Mouse (Mus musculus) megakaryocyte, adult 5-6 weeks (primary cell): ENCODE data around the gene Vill. TPM values are rescaled to one million over a fixed set of nuclear protein-coding genes. Genes with fewer than 3 reads are reported as not detected.

Experiments
- ATAC-seq: 2 replicates; pipeline ENCODE4 v1.8.0; 2016; ENCODE audit warnings: mild to moderate bottlenecking, inconsistent platforms; ENCODE audit not compliant: poor library complexity, severe bottlenecking
- total RNA-seq, 2 experiments: library from RNA; stranded (forward) in 1 of 2; stranded (reverse) in 1 of 2; fragments of 153-499, 151-499 nt in 1 of 2; fragments of 221-1000, 200-1000 nt in 1 of 2; gene quantifications; 2 replicates each; pipeline versions ENCODE4 v1.2.3 to v1.2.4; 2015 to 2017

The Vill gene
- total RNA-seq (2015) (17.0 and 22.8 TPM in 2 replicates), total RNA-seq (2017) (69.9 and 92.7 TPM in 2 replicates)

- ATAC-seq: no peak
Measured at GRCm38 (mm10) chr9:119052154-119052944, at the start of gene Vill. TSS of gene Vill (plus strand) at chr9:119052778.

GRCm38 (mm10) chr9:119003990-119004702, 48.4 kb upstream of the Vill start:
- ATAC-seq: no peak

- ATAC-seq: no peak
Measured at GRCm38 (mm10) chr9:119004703-119005076, 47.9 kb upstream of the Vill start.

- ATAC-seq: no peak
Measured at GRCm38 (mm10) chr9:119005303-119006029, 47.1 kb upstream of the Vill start.

DNA sequence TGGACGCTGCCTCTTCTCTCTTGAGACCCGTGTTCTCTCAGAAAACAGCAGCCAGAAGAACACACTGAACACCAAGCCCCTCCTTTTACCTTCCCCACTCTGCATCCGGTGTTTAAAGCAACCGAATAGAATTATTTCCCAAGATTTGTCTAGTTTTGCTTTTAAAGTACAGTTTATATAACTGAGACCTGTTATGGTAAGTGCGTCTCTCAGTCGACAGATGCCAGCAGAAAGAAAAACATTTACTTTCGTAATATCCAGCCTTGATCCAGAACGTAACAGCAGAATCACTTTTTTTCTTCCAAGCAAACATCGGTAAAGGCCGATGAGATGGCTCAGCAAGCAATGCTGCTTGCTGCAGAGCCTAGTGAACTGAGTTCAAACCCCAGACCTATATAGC, 45.3 kb upstream of the Vill start:
- no peak for ATAC-seq

DNA sequence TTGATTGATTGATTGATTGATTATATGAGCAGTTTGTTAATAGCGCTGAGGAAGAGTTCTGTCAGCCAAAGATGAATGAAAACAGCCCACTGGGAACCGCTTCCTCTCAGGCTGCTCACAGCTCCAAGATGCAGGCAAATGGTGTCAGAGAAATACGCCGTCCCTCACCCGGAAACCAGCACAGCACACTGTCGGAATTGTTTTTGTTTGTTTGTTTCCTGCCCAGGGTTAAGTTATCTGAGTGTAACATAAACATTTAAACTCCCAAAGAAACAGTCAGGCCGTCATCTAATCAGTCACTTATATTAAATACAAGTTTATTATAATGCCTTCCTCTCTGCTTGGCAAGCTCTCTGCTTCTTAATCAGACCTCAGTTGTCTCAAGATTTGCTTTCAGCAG, 43.7 kb upstream of the Vill start:
- ATAC-seq: no peak

DNA sequence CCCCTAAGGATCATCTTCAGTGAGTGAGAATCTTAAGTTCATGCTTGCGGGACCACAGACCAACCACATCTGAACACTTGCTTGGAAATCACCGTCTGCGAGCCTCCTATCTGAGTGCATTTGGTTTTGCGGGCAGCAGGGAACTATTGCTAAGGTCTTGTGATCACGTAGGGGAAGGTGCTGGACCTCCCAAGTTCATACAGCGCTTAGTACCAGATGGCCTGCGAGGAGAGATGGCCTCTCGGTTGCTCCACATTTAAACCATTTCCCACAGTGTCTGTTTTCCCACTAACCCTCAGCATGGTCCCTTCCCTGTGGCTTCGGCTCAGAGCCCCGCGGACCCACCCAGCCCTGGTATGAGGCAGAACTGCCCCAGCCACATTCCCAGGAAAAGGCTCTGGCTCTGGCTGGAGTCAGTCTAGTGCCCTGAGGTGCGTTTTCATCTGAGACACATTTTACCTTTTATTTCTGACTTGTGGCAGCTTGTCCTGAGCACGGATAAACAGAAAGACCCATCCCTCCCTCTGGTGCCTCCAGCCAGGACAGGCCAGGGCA, 42.3 kb upstream of the Vill start:
- no peak for ATAC-seq

DNA sequence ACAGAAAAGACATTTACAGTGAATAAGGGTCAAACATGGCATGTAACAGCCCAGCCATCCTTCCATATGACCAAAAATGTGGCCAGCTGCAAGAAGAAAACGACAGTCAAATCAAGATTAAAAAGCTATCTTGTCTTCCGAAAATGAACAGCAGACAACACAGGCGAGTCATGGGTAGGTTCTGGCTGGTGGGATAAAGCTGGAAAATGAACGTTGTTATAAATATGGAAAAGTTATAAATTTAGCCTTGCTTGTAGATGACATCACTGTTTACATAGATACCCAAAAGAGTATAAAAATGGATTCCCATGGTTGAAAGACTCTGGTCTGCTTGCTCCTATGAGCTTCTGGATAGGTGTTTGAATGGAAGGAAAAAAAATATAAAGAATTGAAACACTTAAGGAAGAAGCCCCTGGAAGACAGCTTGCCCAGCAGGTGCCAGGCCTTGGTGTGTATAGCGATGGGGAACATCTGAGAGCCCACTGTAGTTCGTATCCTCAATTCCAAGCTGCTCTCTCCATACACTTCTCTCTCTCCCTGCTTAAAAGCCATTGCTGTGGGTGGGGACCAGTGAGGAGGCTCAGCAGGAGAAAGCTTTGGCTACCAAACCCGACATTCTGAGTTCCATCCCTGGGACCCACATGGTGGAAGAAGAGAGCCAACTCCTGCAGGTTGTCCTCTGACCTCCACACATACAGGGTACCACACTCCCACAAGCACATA, 35.6 kb upstream of the Vill start:
- no peak for ATAC-seq

GRCm38 (mm10) chr9:119021731-119022130, 30.8 kb upstream of the Vill start:
- no peak for ATAC-seq

DNA sequence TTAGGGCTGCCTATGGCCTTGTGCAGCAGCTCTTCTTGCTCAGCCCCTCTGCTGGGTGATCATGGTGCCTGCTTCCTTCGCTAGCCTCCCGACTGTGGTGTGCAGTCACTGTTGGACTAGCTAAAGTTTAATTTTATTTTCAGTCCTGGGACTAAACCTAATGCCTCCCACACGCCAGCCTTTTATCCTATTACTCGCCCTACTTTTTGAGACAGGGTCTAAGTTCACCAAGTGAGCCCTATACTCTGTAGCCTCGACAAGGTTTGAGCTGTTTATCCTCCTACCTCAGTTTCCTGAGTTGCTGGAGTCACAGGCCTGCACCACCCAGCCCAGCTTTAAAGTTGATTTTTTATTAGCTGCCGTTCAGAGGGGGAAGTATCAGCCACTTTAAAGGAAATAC, 27.3 kb upstream of the Vill start:
- ATAC-seq: no peak

- ATAC-seq: no peak
Measured at GRCm38 (mm10) chr9:119025832-119026331, 26.7 kb upstream of the Vill start.

- ATAC-seq: no peak
Measured at GRCm38 (mm10) chr9:119027337-119027736, 25.2 kb upstream of the Vill start.

- ATAC-seq: peak; percentile 71
Measured at GRCm38 (mm10) chr9:119028226-119029195, 24.1 kb upstream of the Vill start.

- ATAC-seq: peak; percentile 79
Measured at GRCm38 (mm10) chr9:119029568-119029967, 23.0 kb upstream of the Vill start.

- ATAC-seq: no peak
Measured at GRCm38 (mm10) chr9:119031038-119031437, 21.5 kb upstream of the Vill start.

- no peak for ATAC-seq
Measured at GRCm38 (mm10) chr9:119031772-119032171, 20.8 kb upstream of the Vill start.

DNA sequence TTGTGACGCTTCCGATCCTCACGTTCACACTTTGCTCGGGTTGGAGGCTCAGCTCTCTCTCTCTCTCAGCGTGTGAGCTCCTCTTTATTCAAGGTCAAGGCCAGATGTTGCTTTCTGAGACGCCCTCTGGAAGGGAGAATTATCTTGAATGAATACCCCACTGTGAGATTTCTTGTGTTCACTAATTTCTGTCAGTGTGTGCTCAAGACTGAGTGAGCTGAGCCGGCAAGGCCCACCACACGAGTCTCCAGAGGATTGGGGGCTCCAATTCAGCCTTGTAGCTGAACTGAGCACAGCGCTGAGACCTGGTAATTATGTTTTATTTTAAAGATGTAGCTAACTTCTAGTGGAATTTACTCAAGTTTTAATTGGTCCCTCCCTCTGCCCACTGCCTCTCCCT, 20.0 kb upstream of the Vill start:
- no peak for ATAC-seq

DNA sequence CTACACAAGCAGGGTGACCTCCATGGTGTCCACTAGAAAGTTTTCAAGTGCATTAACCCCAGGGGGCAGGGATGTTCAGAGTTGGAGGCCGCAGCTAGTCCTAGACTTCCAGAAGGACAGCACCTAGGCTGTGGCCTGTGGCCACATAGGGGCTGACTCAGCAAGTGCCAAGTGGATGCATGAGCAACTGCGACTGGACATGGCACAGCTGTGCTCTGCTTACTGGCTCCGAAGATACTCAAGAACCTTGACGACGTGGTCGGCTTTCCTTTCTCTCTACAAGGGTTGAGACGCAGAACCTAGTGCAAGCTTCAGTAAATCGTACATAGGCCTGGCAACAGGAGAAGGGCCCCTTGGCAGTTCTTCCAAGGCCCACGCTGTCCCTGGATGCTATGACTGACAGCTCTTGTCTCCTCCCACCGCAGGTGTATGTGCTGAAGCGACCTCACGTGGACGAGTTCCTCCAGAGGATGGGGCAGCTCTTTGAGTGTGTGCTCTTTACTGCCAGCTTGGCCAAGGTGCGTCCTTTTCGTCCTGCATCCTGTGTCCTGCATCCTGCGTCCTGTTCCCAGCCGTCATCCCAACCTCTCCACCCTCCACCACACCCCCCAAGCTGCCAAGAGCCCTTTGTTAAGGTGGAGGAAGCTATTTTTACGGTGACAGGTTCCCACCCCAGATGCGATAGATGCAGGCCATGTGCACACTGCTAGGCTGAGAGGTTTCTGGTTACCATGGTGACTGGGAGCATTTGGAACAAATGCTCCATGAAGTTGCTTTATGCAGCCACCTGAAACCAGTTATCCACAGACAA, 19.3 kb upstream of the Vill start:
- no peak for ATAC-seq
